Mouse (Mus musculus) heart, embryonic 14.5 days (tissue): Measurements from ENCODE around the gene Cope. TPM values are rescaled to one million over a fixed set of nuclear protein-coding genes. Genes with fewer than 3 reads are reported as not detected.

Experiments
- ATAC-seq: fragments of 200-750 bp; cut with Nextera tagmentation; 2 replicates; pipeline ENCODE4 v1.8.0; 2017; ENCODE audit warnings: low read depth, moderate TSS enrichment; ENCODE audit not compliant: insufficient number of reproducible peaks, insufficient read depth, low FRiP score
- H3K27ac ChIP-seq, 2 experiments: fragments of 200-500 bp in 1 of 2; fragments of 300-500 bp in 1 of 2; sonication (generic) in 1 of 2; replicated peaks in 1 of 2; 2 replicates each; pipeline ENCODE4 v1.5.1; 2012 to 2014; ENCODE audit warnings: low read depth in 2 of 2, low read length in 2 of 2, control low read depth in 1 of 2, mild to moderate bottlenecking in 1 of 2, mixed read lengths in 1 of 2; ENCODE audit not compliant: control insufficient read depth in 1 of 2, insufficient read depth in 1 of 2
- H3K27me3 ChIP-seq: fragments of 300-500 bp; sonication (generic); 2 replicates; pipeline ENCODE4 v1.6.1; 2014; ENCODE audit warnings: mild to moderate bottlenecking, low read length, control low read depth; ENCODE audit not compliant: control insufficient read depth, insufficient read depth
- H3K36me3 ChIP-seq: fragments of 300-500 bp; sonication (generic); 2 replicates; pipeline ENCODE4 v1.6.1; 2014; ENCODE audit warnings: mild to moderate bottlenecking, control low read depth, low read length, mixed read lengths; ENCODE audit not compliant: control insufficient read depth, insufficient read depth
- H3K4me1 ChIP-seq, 2 experiments: fragments of 200-500 bp in 1 of 2; fragments of 300-500 bp in 1 of 2; sonication (generic) in 1 of 2; 2 replicates each; pipeline ENCODE4 v1.6.1; 2012 to 2014; ENCODE audit warnings: low read length in 2 of 2, control low read depth in 1 of 2, mixed read lengths in 1 of 2; ENCODE audit not compliant: control insufficient read depth in 2 of 2, insufficient read depth in 2 of 2
- H3K4me2 ChIP-seq: fragments of 300-500 bp; sonication (generic); 2 replicates; pipeline ENCODE4 v1.6.1; 2014; ENCODE audit warnings: mild to moderate bottlenecking, low read length
- H3K4me3 ChIP-seq, 2 experiments: fragments of 200-500 bp in 1 of 2; fragments of 300-500 bp in 1 of 2; sonication (generic) in 1 of 2; 2 replicates each; pipeline ENCODE4 v1.5.1; 2012 to 2014; ENCODE audit warnings: low read length in 2 of 2, mild to moderate bottlenecking in 2 of 2, control low read depth in 1 of 2, low read depth in 1 of 2, moderate library complexity in 1 of 2; ENCODE audit not compliant: control insufficient read depth in 1 of 2, insufficient read depth in 1 of 2
- H3K9ac ChIP-seq: fragments of 300-500 bp; sonication (generic); 2 replicates; pipeline ENCODE4 v1.6.1; 2014; ENCODE audit warnings: mild to moderate bottlenecking, low read length
- H3K9me3 ChIP-seq: fragments of 300-500 bp; sonication (generic); 2 replicates; pipeline ENCODE4 v1.6.1; 2016; ENCODE audit warnings: low read length, control low read depth; ENCODE audit not compliant: control insufficient read depth
- WGBS: fragments of 180-500 bp; shearing (Covaris S2); extraction: QIAGEN DNeasy Blood & Tissue Kit; methylation state at CpG from one replicate; pipeline ENCODE4 v1.1.7; 2014; 5-methylcytosine and 5-hydroxymethylcytosine counted together
- polyA plus RNA-seq: library from polyadenylated mRNA; unstranded; fragments of >200 nt; fragmentation: Nextera tagmentation; extraction: Ambion mirVana; gene quantifications from 2 replicates; pipeline ENCODE4 v1.2.1, GENCODE M21; 2014

Gene Cope
- polyA plus RNA-seq, 1 experiment from 2014 or later: 319 TPM

DNA sequence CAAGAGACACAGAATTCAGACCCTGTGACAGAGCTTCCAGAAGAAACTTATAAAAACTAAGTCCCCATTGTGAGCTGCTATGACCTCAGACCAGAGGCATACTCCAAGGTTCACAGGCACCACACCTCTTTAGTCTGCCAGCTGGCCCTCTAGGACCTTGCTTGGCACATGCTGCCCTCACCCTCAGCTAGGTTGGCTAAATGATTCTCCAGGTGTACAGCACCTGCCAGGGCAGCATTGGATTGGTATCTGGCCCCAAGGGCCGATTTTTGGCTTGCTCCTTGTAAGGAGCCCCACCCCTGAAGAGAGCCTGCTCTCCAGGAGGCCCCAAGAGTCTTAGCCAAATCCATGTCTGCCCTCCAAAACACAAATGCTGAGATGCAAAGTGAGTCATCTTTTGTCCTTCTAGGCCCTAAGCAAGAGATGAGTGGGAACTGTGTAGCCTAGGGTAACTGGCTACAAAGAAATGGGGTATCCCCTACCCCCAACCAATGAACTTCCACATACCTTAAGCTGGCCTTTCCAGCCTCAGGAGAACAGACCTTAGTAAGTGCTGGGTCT is 45.6 kb downstream of the Cope start:
- Histone ChIP-seq H3K9ac (no peak overlapping the region), H3K27ac (no peak overlapping the region), H3K4me2 (no peak overlapping the region), H3K4me3 (no peak overlapping the region), H3K27me3 (no peaks in the 10 kb centered on the region), H3K9me3 (no peaks in the 10 kb centered on the region), H3K36me3 (peaks cover 50% of the 10 kb centered on the region), H3K4me1 (peaks cover 20 to 28% of the 10 kb centered on the region in 2 experiments)
- 67% methylated on average over 1 of the region's 1 CpGs for WGBS
- ATAC-seq: no peak

DNA sequence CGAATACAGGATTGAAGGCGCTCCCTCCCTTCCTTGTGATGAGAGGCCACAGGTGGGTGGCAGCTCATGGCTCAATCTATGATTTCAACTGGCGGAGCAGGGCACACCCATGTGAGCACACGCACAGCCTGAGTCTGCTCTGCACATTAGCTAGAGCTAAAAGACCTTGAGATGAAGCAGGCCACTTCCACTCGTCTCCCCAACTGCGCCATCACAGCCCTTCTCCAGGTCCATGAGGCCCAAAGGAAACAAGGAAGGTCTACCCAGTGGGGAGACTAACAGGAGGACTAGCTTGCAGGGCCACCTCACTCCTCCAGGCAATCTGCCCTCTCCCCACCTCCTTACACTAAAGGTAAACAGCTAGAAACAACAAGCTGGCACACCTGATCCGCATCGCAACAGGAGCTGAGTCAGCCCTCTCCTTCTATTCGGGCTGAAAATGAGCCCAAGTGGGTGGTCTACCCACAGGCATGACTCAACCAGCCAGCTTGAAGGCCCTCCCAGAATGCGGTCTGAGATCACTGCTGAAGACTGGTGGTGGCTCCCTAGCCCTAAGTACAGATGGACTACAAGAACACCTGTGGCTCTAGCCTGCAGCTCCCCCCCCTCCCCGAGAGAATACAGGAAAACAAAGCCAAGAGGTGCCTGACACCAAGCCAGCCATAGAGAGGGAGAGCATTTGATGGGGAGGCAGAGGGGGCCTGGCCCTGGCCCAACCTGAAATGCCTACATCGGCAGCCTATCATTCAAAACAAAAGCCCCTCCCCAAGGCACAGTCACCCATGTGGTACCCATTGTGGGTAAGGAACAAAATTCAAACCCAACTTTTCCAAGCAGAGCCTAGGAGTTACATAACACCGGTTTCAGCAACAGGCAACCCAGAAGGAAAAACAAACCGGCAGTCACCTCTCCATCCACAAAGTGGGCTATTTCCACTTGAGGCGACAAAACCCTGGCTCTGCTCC is 49.0 kb downstream of the Cope start:
- H3K36me3 ChIP-seq: peaks cover 31% of the 10 kb centered on the region
- peaks cover 27 to 34% of the 10 kb centered on the region in 2 experiments for H3K4me1 ChIP-seq
- no peaks in the 10 kb centered on the region for H3K9me3 ChIP-seq
- H3K27ac ChIP-seq: no peak overlapping the region
- no peaks in the 10 kb centered on the region for H3K27me3 ChIP-seq
- H3K9ac ChIP-seq: peak overlapping the region; percentile 98
- H3K4me3 ChIP-seq: peak overlapping the region; percentile 80 to 99
- WGBS: 50% methylated on average over 15 of the region's 15 CpGs
- ATAC-seq: no peak
- peak overlapping the region; percentile 99 for H3K4me2 ChIP-seq

DNA sequence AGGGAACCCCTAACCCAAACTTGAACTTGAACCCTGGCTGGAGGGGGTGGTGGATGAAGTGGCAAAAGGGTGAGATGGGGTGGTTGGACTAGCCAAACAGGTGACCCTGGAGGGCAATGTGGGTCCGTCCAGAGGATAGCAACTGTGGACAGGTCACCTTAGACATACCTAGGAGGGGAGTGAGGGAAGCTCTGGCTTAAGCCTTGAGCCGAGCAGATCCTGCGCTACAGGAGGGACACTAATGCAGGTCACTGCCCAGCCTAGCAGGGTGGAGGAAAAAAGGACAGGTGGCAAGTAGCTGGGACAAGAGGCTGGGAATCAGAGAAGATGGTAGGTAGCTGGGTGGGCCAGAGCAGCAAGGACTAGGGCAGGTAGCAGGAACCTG is 49.7 kb downstream of the Cope start:
- H3K9me3 ChIP-seq: no peaks in the 10 kb centered on the region
- peaks cover 25% of the 10 kb centered on the region for H3K36me3 ChIP-seq
- H3K4me3 ChIP-seq: peak overlapping the region; percentile 80 to 99
- H3K27me3 ChIP-seq: no peaks in the 10 kb centered on the region
- H3K9ac ChIP-seq: peak overlapping the region; percentile 98
- WGBS: 12% methylated on average over 3 of the region's 3 CpGs
- peaks cover 27 to 34% of the 10 kb centered on the region in 2 experiments for H3K4me1 ChIP-seq
- no peak for ATAC-seq
- H3K27ac ChIP-seq: peak overlapping the region in 1 of 2 experiments; percentile 88; a peak in 1 of 4 replicates
- peak overlapping the region; percentile 99 for H3K4me2 ChIP-seq

DNA sequence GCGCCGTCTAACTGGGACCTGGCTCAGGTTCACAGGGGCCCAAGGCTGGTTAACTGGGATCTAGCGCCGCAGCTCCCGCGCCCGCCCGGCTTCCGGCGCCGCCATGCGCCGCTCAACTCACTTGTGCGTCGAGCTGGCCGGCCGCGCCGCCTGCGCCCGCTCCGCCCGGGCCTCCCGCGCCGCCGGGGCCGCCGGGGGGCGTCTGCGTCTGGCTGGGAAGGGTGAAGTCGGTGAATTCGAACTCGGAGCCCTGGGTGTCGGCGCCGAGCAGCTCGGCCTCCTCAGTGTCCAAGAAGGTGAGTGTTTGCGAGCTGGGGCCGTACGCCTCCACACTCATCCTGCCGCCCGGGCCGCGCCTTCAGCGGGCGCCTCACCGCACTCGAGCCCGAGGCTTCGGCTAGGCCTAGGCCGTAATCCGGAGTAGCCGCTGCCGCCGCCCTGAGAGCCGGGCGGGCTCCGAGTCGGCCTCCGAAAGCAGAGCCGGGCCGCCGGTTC is 50.4 kb downstream of the Cope start:
- whole genome bisulfite sequencing: under 1% methylated on average over 58 of the region's 64 CpGs
- Histone ChIP-seq H3K9me3 (no peaks in the 10 kb centered on the region), H3K36me3 (peaks cover 25% of the 10 kb centered on the region), H3K4me2 (peak overlapping the region; percentile 99), H3K27me3 (no peaks in the 10 kb centered on the region), H3K9ac (peak overlapping the region; percentile 98), H3K27ac (peak overlapping the region in 1 of 2 experiments; percentile 88; a peak in 2 of 4 replicates), H3K4me1 (peaks cover 27 to 34% of the 10 kb centered on the region in 2 experiments), H3K4me3 (peak overlapping the region; percentile 80 to 99)
- ATAC-seq: peak; percentile 27

DNA sequence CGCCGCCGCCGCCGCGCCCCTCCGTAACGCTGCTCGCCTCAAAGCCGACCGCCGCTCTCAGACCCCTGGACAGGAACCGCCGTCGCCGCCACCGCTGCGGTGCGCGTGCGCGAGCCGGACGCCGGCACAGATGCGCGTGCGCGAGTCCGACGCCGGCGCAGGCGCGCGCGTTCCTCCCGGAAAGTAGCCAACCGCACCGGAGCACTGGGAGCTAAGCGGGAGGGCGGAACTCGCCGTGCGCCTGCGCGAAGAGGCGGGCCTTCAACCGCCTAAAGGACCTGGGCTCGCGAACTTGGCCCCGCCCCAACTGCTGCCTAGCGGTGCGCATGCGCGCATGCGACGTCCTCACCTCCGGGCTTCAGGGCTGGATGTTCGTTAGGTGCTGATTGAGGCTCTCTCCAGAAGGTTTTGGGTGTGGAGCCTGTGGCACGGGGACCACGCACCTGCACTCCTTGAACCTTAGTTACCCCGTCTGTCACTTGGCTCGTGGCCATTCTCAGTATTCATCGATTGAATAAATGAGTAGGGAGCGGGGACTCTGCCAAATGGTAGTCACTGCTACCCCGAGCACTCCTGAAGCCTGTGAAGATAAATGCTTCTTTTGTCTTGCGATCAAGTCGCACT is 51.0 kb downstream of the Cope start, which contains the start of gene Upf1:
TSS of gene Upf1 (minus strand) at position 85 of the 624 bp plus-strand sequence.
- Histone ChIP-seq H3K9me3 (no peaks in the 10 kb centered on the region), H3K4me3 (peak within 1 kb of the TSS; percentile 80 to 99), H3K4me2 (peak within 1 kb of the TSS; percentile 99), H3K36me3 (peaks cover 21% of the 10 kb centered on the region), H3K4me1 (peaks cover 27 to 34% of the 10 kb centered on the region in 2 experiments), H3K9ac (peak within 1 kb of the TSS; percentile 98), H3K27me3 (no peaks in the 10 kb centered on the region), H3K27ac (peak within 1 kb of the TSS; percentile 65 to 88)
- peak; percentile 87 for ATAC-seq
- under 1% methylated on average over 66 of the region's 69 CpGs for WGBS

DNA sequence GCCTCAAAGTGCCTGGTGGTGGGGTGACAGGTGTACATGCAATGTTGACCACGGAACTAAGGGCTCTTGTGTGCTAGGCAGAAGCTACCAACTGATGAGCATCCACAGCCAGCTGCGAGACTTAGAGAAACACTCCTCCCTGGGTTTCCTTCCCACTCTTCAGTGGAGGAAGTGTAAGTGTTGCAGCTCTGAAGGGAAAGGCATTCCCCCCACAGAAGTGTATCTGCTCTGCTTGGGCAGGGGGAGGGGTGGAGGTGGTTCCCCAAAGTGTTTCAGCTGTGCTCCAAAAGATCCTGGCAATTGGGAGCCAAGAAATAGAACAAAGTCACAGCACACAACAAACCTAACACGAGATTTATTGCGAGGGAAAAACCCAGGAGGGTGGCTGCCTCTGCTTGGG is 51.7 kb downstream of the Cope start:
- WGBS: 61% methylated on average over 4 of the region's 4 CpGs
- peak overlapping the region; percentile 71 for H3K9ac ChIP-seq
- peak overlapping the region; percentile 78 for H3K4me2 ChIP-seq

DNA sequence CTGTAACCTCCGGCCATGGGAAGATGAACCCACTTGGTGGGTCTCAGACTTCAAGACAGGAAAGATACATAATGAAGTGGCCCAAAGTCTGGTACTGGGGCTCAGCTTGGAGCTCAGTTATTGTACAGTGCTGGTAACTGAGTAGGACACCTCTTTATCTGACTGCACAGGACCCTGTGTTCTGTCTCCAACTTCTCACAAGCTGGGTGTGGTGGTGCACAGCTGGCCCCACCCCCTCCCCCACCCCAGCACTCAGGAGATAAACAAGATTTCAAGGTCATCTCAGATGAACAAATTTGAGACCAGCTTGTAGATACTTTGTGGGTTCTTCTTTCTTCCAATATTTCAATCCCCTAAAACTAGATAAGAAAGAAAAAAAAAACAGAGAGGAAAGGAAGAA is 53.8 kb downstream of the Cope start:
- Histone ChIP-seq H3K4me1 (peaks cover 20 to 21% of the 10 kb centered on the region in 2 experiments), H3K9ac (no peak overlapping the region), H3K4me2 (no peak overlapping the region), H3K27me3 (no peaks in the 10 kb centered on the region), H3K4me3 (no peak overlapping the region), H3K9me3 (no peaks in the 10 kb centered on the region), H3K36me3 (no peaks in the 10 kb centered on the region), H3K27ac (no peak overlapping the region)
- no peak for ATAC-seq
- WGBS: 78% methylated on average over 1 of the region's 1 CpGs

More for the DNA sequence above, 51.7 kb downstream of the Cope start:
- Histone ChIP-seq H3K4me3 (peak overlapping the region in 1 of 2 experiments; percentile 99; a peak in 2 of 4 replicates), H3K4me1 (peaks cover 25 to 34% of the 10 kb centered on the region in 2 experiments), H3K9me3 (no peaks in the 10 kb centered on the region), H3K27ac (peak overlapping the region in 1 of 2 experiments; percentile 68; a peak in 1 of 4 replicates), H3K36me3 (peaks cover 14% of the 10 kb centered on the region), H3K27me3 (no peaks in the 10 kb centered on the region)
- no peak for ATAC-seq
